Mouse (Mus musculus): ENCODE data around the gene Serpinf2. TPM values are rescaled to one million over a fixed set of nuclear protein-coding genes. Genes with fewer than 3 reads are reported as not detected.
A peak's percentile ranks its signal among the peaks of the same experiment; 100 is the strongest.

Serpinf2 gene
- polyA plus RNA-seq, 1 experiment = 0.06 TPM

DNA sequence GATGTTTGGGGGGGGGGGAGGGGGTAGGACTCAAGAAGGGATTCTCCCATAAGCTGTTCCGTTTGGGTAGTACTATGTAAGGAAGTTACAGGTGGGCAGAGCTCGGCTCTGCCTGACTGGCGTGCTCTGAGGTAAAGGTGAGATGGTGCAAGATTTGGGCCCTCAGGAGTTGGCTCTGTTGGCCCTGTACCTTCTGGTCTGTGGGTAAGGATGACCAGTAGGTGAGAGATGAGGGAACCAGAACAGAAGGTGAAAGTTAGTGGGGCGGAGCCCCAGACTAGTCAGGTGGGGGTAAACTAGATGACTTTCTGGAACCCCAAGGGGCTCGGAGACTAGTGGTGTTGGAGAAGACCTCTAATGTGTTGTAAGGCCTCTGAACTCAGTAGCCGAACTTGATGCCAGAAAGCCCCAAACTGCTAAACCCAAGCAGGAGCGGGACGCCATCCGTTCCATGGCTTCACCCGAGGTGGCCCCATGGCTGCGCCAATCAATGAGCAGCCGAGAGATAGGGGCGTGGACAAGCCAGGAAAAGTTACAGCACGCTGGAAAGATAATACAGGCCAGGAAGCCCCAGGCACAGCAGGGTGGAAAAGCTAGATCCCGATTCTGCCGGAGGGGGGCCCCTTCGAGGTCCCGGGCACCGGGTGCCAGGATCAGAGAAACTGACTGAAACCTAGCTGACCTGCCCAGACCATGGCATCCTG, 28.3 kb upstream of the Serpinf2 start:
- Histone ChIP-seq H3K36me3 (ENCODE audit: control insufficient read depth, insufficient read depth) (peaks cover 37% of the 10 kb centered on the region), H3K4me3 (no peak overlapping the region), H3K4me2 (ENCODE audit: low read depth) (no peak overlapping the region), H3K79me2 (ENCODE audit: control insufficient read depth, insufficient read depth) (peaks cover 28% of the 10 kb centered on the region), H3ac (ENCODE audit: control insufficient read depth, insufficient read length) (no peak overlapping the region), H3K27me3 (ENCODE audit: control insufficient read depth, insufficient read depth, insufficient read length) (no peaks in the 10 kb centered on the region)
- TF ChIP-seq TCF12 (IDR thresholded peaks at IDR 0.05; ENCODE audit: insufficient read depth, poor library complexity, severe bottlenecking) (no peak), USF1 (IDR thresholded peaks at IDR 0.05; ENCODE audit: low read depth) (no peak), E2F4 (IDR thresholded peaks at IDR 0.05; ENCODE audit: insufficient read depth) (no peak), MAX (IDR thresholded peaks at IDR 0.05; ENCODE audit: low read depth) (no peak), MYOG (IDR thresholded peaks at IDR 0.05; ENCODE audit: control insufficient read depth in 1 of 3, insufficient read depth in 1 of 3, insufficient read length in 2 of 3, low read depth in 2 of 3) (no peak), POLR2A (IDR thresholded peaks at IDR 0.05; ENCODE audit: insufficient read length, low read depth) (peak; percentile 41), POLR2AphosphoS2 (IDR thresholded peaks at IDR 0.05; ENCODE audit: insufficient read length, low read depth) (peak; percentile 71)

DNA sequence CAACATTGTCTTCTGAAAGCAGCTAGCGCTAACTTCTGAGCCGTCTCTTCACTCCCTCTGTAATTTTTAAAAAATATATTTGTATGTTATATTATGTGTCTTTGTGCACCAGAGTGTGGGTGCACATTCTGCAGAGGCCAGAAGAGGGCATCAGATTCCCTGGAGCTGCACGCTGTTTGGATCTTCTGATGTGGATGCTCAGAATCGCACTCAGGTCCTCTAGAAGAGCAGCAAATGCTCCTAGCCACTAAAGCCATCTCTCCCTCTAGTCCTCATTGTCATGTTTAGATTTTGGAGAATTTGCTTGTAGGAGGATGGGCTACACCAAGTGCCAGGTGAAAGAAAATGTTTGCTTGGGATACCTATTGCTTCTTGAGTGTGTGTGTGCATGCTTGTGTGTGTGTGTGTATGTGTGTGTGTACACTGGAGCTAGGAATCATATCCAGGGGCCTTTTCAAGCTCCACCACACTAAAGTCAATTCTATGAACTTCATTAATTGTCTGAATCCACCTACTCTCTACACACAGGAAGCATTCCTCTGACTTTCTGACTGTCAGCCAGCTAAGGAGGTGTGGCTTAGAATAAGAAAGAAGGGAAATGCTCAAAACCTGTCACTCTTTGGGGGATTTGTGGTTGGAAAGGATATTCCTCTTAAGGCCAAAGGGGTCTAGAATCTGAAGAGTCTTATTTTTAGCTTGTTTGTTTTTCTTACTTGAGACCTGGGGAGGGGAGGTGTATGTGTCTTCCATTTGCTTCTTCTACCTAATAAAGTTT, 27.5 kb upstream of the Serpinf2 start:
- H3K79me2 ChIP-seq (ENCODE audit: control insufficient read depth, insufficient read depth) = peaks cover 33% of the 10 kb centered on the region
- H3K4me3 ChIP-seq = no peak overlapping the region
- H3K27me3 ChIP-seq (ENCODE audit: control insufficient read depth, insufficient read depth, insufficient read length) = no peaks in the 10 kb centered on the region
- H3K36me3 ChIP-seq (ENCODE audit: control insufficient read depth, insufficient read depth) = peaks cover 37% of the 10 kb centered on the region
- no peak overlapping the region for H3ac ChIP-seq (ENCODE audit: control insufficient read depth, insufficient read length)
- H3K4me2 ChIP-seq (ENCODE audit: low read depth) = no peak overlapping the region
- TF ChIP-seq POLR2AphosphoS2 (IDR thresholded peaks at IDR 0.05; ENCODE audit: insufficient read length, low read depth) (peak; percentile 82), MYOD1 (IDR thresholded peaks at IDR 0.05; ENCODE audit: control insufficient read depth in 1 of 3, insufficient read length in 2 of 3, low read depth in 2 of 3) (no peak), POLR2A (IDR thresholded peaks at IDR 0.05; ENCODE audit: insufficient read length, low read depth) (peak; percentile 14)

DNA sequence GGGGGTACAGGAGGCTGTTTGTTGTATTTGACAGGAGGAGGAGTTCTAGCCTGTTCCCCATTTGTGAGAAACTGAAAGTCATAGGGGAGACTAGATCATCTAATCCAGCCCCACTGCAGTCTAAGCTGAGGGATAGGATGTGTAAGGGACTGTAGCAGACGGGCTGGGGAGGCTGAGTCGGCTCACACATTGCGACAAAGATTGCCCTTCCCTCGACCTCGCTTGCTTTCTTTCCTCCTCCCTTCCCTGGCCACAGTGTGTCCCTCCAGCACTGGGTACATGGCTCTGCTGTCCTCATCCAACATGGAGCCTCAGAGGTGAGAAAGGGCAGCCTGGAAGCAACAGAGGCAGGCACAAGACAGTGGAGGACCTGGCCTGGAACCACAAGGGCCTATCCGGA, 25.7 kb upstream of the Serpinf2 start:
- H3K4me3 ChIP-seq = peak overlapping the region; percentile 98
- peak overlapping the region; percentile 99 for H3K4me2 ChIP-seq (ENCODE audit: low read depth)
- no peaks in the 10 kb centered on the region for H3K27me3 ChIP-seq (ENCODE audit: control insufficient read depth, insufficient read depth, insufficient read length)
- TF ChIP-seq MAX (IDR thresholded peaks at IDR 0.05; ENCODE audit: low read depth) (no peak), TCF12 (IDR thresholded peaks at IDR 0.05; ENCODE audit: insufficient read depth, poor library complexity, severe bottlenecking) (no peak), E2F4 (IDR thresholded peaks at IDR 0.05; ENCODE audit: insufficient read depth) (no peak), MYOG (IDR thresholded peaks at IDR 0.05; ENCODE audit: control insufficient read depth in 1 of 3, insufficient read depth in 1 of 3, insufficient read length in 2 of 3, low read depth in 2 of 3) (no peak), POLR2A (IDR thresholded peaks at IDR 0.05; ENCODE audit: insufficient read length, low read depth) (peak; percentile 53), SRF (IDR thresholded peaks at IDR 0.05; ENCODE audit: control insufficient read depth, insufficient read length, low read depth) (no peak), REST (IDR thresholded peaks at IDR 0.05; ENCODE audit: insufficient read depth, insufficient read length) (no peak), USF1 (IDR thresholded peaks at IDR 0.05; ENCODE audit: low read depth) (no peak), MYOD1 (IDR thresholded peaks at IDR 0.05; ENCODE audit: control insufficient read depth in 1 of 3, insufficient read length in 2 of 3, low read depth in 2 of 3) (no peak), CEBPB (IDR thresholded peaks at IDR 0.05; ENCODE audit: insufficient read depth, poor library complexity, severe bottlenecking) (no peak), POLR2AphosphoS2 (IDR thresholded peaks at IDR 0.05; ENCODE audit: insufficient read length, low read depth) (peak; percentile 90), TCF3 (IDR thresholded peaks at IDR 0.05; ENCODE audit: insufficient read length, low read depth) (no peak)
- H3K36me3 ChIP-seq (ENCODE audit: control insufficient read depth, insufficient read depth) = peaks cover 37% of the 10 kb centered on the region
- H3ac ChIP-seq (ENCODE audit: control insufficient read depth, insufficient read length) = no peak overlapping the region
- H3K79me2 ChIP-seq (ENCODE audit: control insufficient read depth, insufficient read depth) = peaks cover 37% of the 10 kb centered on the region

DNA sequence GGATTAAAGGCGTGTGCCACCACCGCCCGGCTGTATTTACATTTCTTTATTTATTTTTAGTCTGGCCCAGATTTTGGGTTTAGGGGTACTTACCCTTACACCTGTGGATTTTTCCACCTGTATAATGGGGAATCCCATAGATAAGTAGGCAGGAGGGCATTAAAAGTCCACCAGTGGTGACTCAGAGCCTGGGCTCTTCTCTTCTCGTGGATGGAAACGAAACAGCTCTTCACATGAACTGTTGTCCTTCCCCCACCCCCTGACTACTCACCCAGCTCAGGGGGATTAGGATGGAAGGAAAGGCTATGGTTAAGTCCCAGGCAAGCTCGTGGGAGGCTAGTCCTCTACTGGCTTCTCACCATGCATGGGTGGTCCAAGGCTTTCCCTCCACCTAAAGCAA, 25.0 kb upstream of the Serpinf2 start:
- peaks cover 37% of the 10 kb centered on the region for H3K79me2 ChIP-seq (ENCODE audit: control insufficient read depth, insufficient read depth)
- TF ChIP-seq POLR2AphosphoS2 (IDR thresholded peaks at IDR 0.05; ENCODE audit: insufficient read length, low read depth) (peak; percentile 35), TCF12 (IDR thresholded peaks at IDR 0.05; ENCODE audit: insufficient read depth, poor library complexity, severe bottlenecking) (no peak)
- peak overlapping the region; percentile 98 for H3K4me3 ChIP-seq
- no peak overlapping the region for H3ac ChIP-seq (ENCODE audit: control insufficient read depth, insufficient read length)
- peaks cover 37% of the 10 kb centered on the region for H3K36me3 ChIP-seq (ENCODE audit: control insufficient read depth, insufficient read depth)
- H3K4me2 ChIP-seq (ENCODE audit: low read depth) = peak overlapping the region; percentile 99
- H3K27me3 ChIP-seq (ENCODE audit: control insufficient read depth, insufficient read depth, insufficient read length) = no peaks in the 10 kb centered on the region

GRCm38 (mm10) chr11:75463624-75464023, 24.2 kb upstream of the Serpinf2 start:
- no peak overlapping the region for H3ac ChIP-seq (ENCODE audit: control insufficient read depth, insufficient read length)
- no peaks in the 10 kb centered on the region for H3K27me3 ChIP-seq (ENCODE audit: control insufficient read depth, insufficient read depth, insufficient read length)
- H3K4me3 ChIP-seq = peak overlapping the region; percentile 98
- TF ChIP-seq TCF3 (IDR thresholded peaks at IDR 0.05; ENCODE audit: insufficient read length, low read depth) (no peak), REST (IDR thresholded peaks at IDR 0.05; ENCODE audit: insufficient read depth, insufficient read length) (no peak), E2F4 (IDR thresholded peaks at IDR 0.05; ENCODE audit: insufficient read depth) (no peak), POLR2AphosphoS2 (IDR thresholded peaks at IDR 0.05; ENCODE audit: insufficient read length, low read depth) (peak; percentile 65), POLR2A (IDR thresholded peaks at IDR 0.05; ENCODE audit: insufficient read length, low read depth) (peak; percentile 35), TCF12 (IDR thresholded peaks at IDR 0.05; ENCODE audit: insufficient read depth, poor library complexity, severe bottlenecking) (no peak)
- peak overlapping the region; percentile 99 for H3K4me2 ChIP-seq (ENCODE audit: low read depth)
- peaks cover 37% of the 10 kb centered on the region for H3K79me2 ChIP-seq (ENCODE audit: control insufficient read depth, insufficient read depth)
- H3K36me3 ChIP-seq (ENCODE audit: control insufficient read depth, insufficient read depth) = peaks cover 37% of the 10 kb centered on the region
